Comparison of ENCODE assay signal across 8 mouse cellular contexts in the genomic region with DNA sequence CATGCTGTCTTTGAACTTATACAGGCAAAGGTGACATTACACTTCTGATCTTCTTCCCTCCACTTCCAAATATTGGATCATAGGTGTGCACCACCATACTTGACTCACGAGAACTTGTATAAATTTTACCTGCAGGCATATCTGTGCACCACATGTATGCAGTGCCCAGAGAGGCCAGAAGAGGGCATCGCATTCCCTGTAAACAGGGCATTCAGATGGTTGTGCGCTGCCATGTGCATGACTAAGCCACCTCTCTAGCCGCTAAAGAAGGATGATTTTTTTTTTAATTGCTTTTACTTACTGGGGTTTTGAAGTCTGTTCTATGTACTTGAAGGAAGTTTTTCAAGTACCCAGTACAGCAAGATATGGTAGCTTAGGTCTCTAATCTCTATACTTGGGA. TPM values are rescaled to one million over a fixed set of nuclear protein-coding genes. Genes with fewer than 3 reads are reported as not detected.
DNase-seq lines count a peak whose midpoint lies in the region; ATAC-seq and TF ChIP-seq lines count a peak whose summit lies in the region.

No protein-coding gene starts in this region.

- H3K4me1 ChIP-seq in heart, embryonic 12.5 days (replicated peaks): peaks cover 3% of the 10 kb centered on the region; the same call in 1 of the 2 replicates
- no peaks in the 10 kb centered on the region for H3K4me1 ChIP-seq in bone marrow, adult 2 months (ENCODE audit: control insufficient read depth, insufficient read depth, low read length)
- no peaks in the 10 kb centered on the region for H3K4me1 ChIP-seq in limb, embryonic 11.5 days (ENCODE audit: control insufficient read depth, insufficient read depth, low read length)

- H3K4me2 ChIP-seq in heart, embryonic 12.5 days: no peak overlapping the region
- H3K4me2 ChIP-seq in limb, embryonic 11.5 days (ENCODE audit: low read depth, severe bottlenecking): no peak overlapping the region

- H3K9ac ChIP-seq in heart, embryonic 12.5 days: no peak overlapping the region
- no peak overlapping the region for H3K9ac ChIP-seq in limb, embryonic 11.5 days (ENCODE audit: low read length)

- peaks cover 4% of the 10 kb centered on the region; the same call in 1 of the 2 replicates for H3K9me3 ChIP-seq in heart, embryonic 12.5 days (replicated peaks)
- H3K9me3 ChIP-seq in limb, embryonic 11.5 days (ENCODE audit: control insufficient read depth, low read length): no peaks in the 10 kb centered on the region

- H3K27ac ChIP-seq in heart, embryonic 12.5 days (ENCODE audit: poor library complexity, severe bottlenecking): no peak overlapping the region
- H3K27ac ChIP-seq in bone marrow, adult 2 months (ENCODE audit: control insufficient read depth, insufficient read depth, low read depth, low read length, poor library complexity): no peak overlapping the region
- no peak overlapping the region for H3K27ac ChIP-seq in limb, embryonic 11.5 days (replicated peaks; ENCODE audit: low read depth, low read length)

- TF ChIP-seq CTCF in bone marrow, adult 2 months (IDR thresholded peaks at IDR 0.05; ENCODE audit: control insufficient read depth, insufficient read depth, low read length): peak; percentile 56

- no peak overlapping the region for H3K4me3 ChIP-seq in heart, embryonic 12.5 days
- H3K4me3 ChIP-seq in bone marrow, adult 2 months (replicated peaks; ENCODE audit: control insufficient read depth, low read depth, low read length): no peak overlapping the region
- no peak overlapping the region for H3K4me3 ChIP-seq in limb, embryonic 11.5 days (ENCODE audit: low read depth, low read length)

- ATAC-seq in heart, embryonic 12.5 days (ENCODE audit: insufficient number of reproducible peaks, low FRiP score): no peak
- ATAC-seq in limb, embryonic 11.5 days (ENCODE audit: insufficient number of reproducible peaks, low FRiP score, low TSS enrichment, low read depth): no peak

- TF ChIP-seq POLR2A in bone marrow, adult 2 months (IDR thresholded peaks at IDR 0.05; ENCODE audit: borderline replicate concordance, control insufficient read depth, low read depth, low read length): no peak

- WGBS in heart, embryonic 12.5 days: 77% methylated on average over 4 of the region's 4 CpGs
- 67% methylated on average over 4 of the region's 4 CpGs for WGBS in bone marrow, adult 2 months
- 77% methylated on average over 4 of the region's 4 CpGs for WGBS in limb, embryonic 11.5 days

- intact Hi-C loops in heart, postnatal 10 days (cut with DNase I): no loop called here

- no peaks in the 10 kb centered on the region for H3K36me3 ChIP-seq in heart, embryonic 12.5 days
- H3K36me3 ChIP-seq in limb, embryonic 11.5 days (ENCODE audit: control insufficient read depth, insufficient read depth, low read length): no peaks in the 10 kb centered on the region

- no peaks in the 10 kb centered on the region for H3K27me3 ChIP-seq in heart, embryonic 12.5 days (replicated peaks)
- no peaks in the 10 kb centered on the region for H3K27me3 ChIP-seq in limb, embryonic 11.5 days (ENCODE audit: control insufficient read depth, insufficient read depth, low read length)

- peak; percentile 48 to 64 for DNase-seq in heart, postnatal 10 days
- DNase-seq in spleen, postnatal 4 days (ENCODE audit: low spot score in 2 of 2): peak; percentile 28 to 71
- no peak for DNase-seq in spleen, postnatal 36 days (ENCODE audit: low spot score in 2 of 2)
- peak; percentile 56 for DNase-seq in limb, embryonic 11.5 days (ENCODE audit: low spot score)
- DNase-seq in adipocyte (ENCODE audit: low spot score): no peak
- DNase-seq in frontal cortex, postnatal 25 days (ENCODE audit: low spot score in 2 of 2): no peak

RNA-seq across cellular contexts. Expression of gene Rbp7, which starts 1.1 kb away (rescaled TPM):
- 10 to 100 TPM; 35.2 to 76.0 TPM for total RNA-seq in heart, postnatal 10 days (2021)
- polyA plus RNA-seq in heart, embryonic 12.5 days (2016; fragmentation: Nextera tagmentation; extraction: Ambion mirVana): 2.4 and 3.4 TPM in 2 replicates
- polyA plus RNA-seq in bone marrow, adult 2 months (2011; ENCODE audit: insufficient read depth, insufficient read length, low replicate concordance, missing spikeins): not detected in 2 replicates
- not detected in 2 replicates for polyA plus RNA-seq in limb, embryonic 11.5 days (2014; fragmentation: Nextera tagmentation; extraction: Ambion mirVana)

RNA-seq across cellular contexts. Expression of gene Tmem274, which starts 23.5 kb away (rescaled TPM):
- total RNA-seq in heart, postnatal 10 days (2021): not detected
- 0.29 and 0.33 TPM in 2 replicates for polyA plus RNA-seq in heart, embryonic 12.5 days (2016; fragmentation: Nextera tagmentation; extraction: Ambion mirVana)
- polyA plus RNA-seq in bone marrow, adult 2 months (2011; ENCODE audit: insufficient read depth, insufficient read length, low replicate concordance, missing spikeins): not detected in 2 replicates
- polyA plus RNA-seq in limb, embryonic 11.5 days (2014; fragmentation: Nextera tagmentation; extraction: Ambion mirVana): 0.55 TPM in 1 of 2 replicates, not detected in the other

RNA-seq across cellular contexts. Expression of gene Ube4b, which starts 27.1 kb away (rescaled TPM):
- total RNA-seq in heart, postnatal 10 days (2021): 10 to 100 TPM; 53.6 to 60.2 TPM
- polyA plus RNA-seq in heart, embryonic 12.5 days (2016; fragmentation: Nextera tagmentation; extraction: Ambion mirVana): 50.3 and 58.3 TPM in 2 replicates
- 17.5 and 38.0 TPM in 2 replicates for polyA plus RNA-seq in bone marrow, adult 2 months (2011; ENCODE audit: insufficient read depth, insufficient read length, low replicate concordance, missing spikeins)
- polyA plus RNA-seq in limb, embryonic 11.5 days (2014; fragmentation: Nextera tagmentation; extraction: Ambion mirVana): 49.5 and 58.5 TPM in 2 replicates

RNA-seq across cellular contexts. Expression of gene Nmnat1, which starts 31.3 kb away (rescaled TPM):
- 10 to 100 TPM; 20.0 to 20.5 TPM for total RNA-seq in heart, postnatal 10 days (2021)
- polyA plus RNA-seq in heart, embryonic 12.5 days (2016; fragmentation: Nextera tagmentation; extraction: Ambion mirVana): 12.0 and 14.0 TPM in 2 replicates
- 0.99 and 3.6 TPM in 2 replicates for polyA plus RNA-seq in bone marrow, adult 2 months (2011; ENCODE audit: insufficient read depth, insufficient read length, low replicate concordance, missing spikeins)
- polyA plus RNA-seq in limb, embryonic 11.5 days (2014; fragmentation: Nextera tagmentation; extraction: Ambion mirVana): 15.8 and 16.5 TPM in 2 replicates

RNA-seq across cellular contexts. Expression of gene Lzic, which starts 31.4 kb away (rescaled TPM):
- 10 to 100 TPM; 54.9 to 59.9 TPM for total RNA-seq in heart, postnatal 10 days (2021)
- polyA plus RNA-seq in heart, embryonic 12.5 days (2016; fragmentation: Nextera tagmentation; extraction: Ambion mirVana): 32.1 and 40.9 TPM in 2 replicates
- polyA plus RNA-seq in bone marrow, adult 2 months (2011; ENCODE audit: insufficient read depth, insufficient read length, low replicate concordance, missing spikeins): 13.6 and 14.5 TPM in 2 replicates
- 61.5 and 64.6 TPM in 2 replicates for polyA plus RNA-seq in limb, embryonic 11.5 days (2014; fragmentation: Nextera tagmentation; extraction: Ambion mirVana)

Comparison
In these comparisons a context has a peak if more than half of its experiments do, and no peak if none do; other contexts are left out.
1. DNase-seq: peak in heart, postnatal 10 days (2 of 2), spleen, postnatal 4 days (2 of 2) and limb, embryonic 11.5 days (single experiment); none in spleen, postnatal 36 days (0 of 2), adipocyte (single experiment) and frontal cortex, postnatal 25 days (0 of 2).